Mouse (Mus musculus) heart, embryonic 14.5 days (tissue): ENCODE measurements around the gene Cage1. TPM values are rescaled to one million over a fixed set of nuclear protein-coding genes. Genes with fewer than 3 reads are reported as not detected.

Experiments
- ATAC-seq: fragments of 200-750 bp; cut with Nextera tagmentation; 2 replicates; pipeline ENCODE4 v1.8.0; 2017; ENCODE audit warnings: low read depth, moderate TSS enrichment; ENCODE audit not compliant: insufficient number of reproducible peaks, insufficient read depth, low FRiP score
- H3K27ac ChIP-seq, 2 experiments: fragments of 200-500 bp in 1 of 2; fragments of 300-500 bp in 1 of 2; sonication (generic) in 1 of 2; replicated peaks in 1 of 2; 2 replicates each; pipeline ENCODE4 v1.5.1; 2012 to 2014; ENCODE audit warnings: low read depth in 2 of 2, low read length in 2 of 2, control low read depth in 1 of 2, mild to moderate bottlenecking in 1 of 2, mixed read lengths in 1 of 2; ENCODE audit not compliant: control insufficient read depth in 1 of 2, insufficient read depth in 1 of 2
- H3K27me3 ChIP-seq: fragments of 300-500 bp; sonication (generic); 2 replicates; pipeline ENCODE4 v1.6.1; 2014; ENCODE audit warnings: mild to moderate bottlenecking, low read length, control low read depth; ENCODE audit not compliant: control insufficient read depth, insufficient read depth
- H3K36me3 ChIP-seq: fragments of 300-500 bp; sonication (generic); 2 replicates; pipeline ENCODE4 v1.6.1; 2014; ENCODE audit warnings: mild to moderate bottlenecking, control low read depth, low read length, mixed read lengths; ENCODE audit not compliant: control insufficient read depth, insufficient read depth
- H3K4me1 ChIP-seq, 2 experiments: fragments of 200-500 bp in 1 of 2; fragments of 300-500 bp in 1 of 2; sonication (generic) in 1 of 2; 2 replicates each; pipeline ENCODE4 v1.6.1; 2012 to 2014; ENCODE audit warnings: low read length in 2 of 2, control low read depth in 1 of 2, mixed read lengths in 1 of 2; ENCODE audit not compliant: control insufficient read depth in 2 of 2, insufficient read depth in 2 of 2
- H3K4me2 ChIP-seq: fragments of 300-500 bp; sonication (generic); 2 replicates; pipeline ENCODE4 v1.6.1; 2014; ENCODE audit warnings: mild to moderate bottlenecking, low read length
- H3K4me3 ChIP-seq, 2 experiments: fragments of 200-500 bp in 1 of 2; fragments of 300-500 bp in 1 of 2; sonication (generic) in 1 of 2; 2 replicates each; pipeline ENCODE4 v1.5.1; 2012 to 2014; ENCODE audit warnings: low read length in 2 of 2, mild to moderate bottlenecking in 2 of 2, control low read depth in 1 of 2, low read depth in 1 of 2, moderate library complexity in 1 of 2; ENCODE audit not compliant: control insufficient read depth in 1 of 2, insufficient read depth in 1 of 2
- H3K9ac ChIP-seq: fragments of 300-500 bp; sonication (generic); 2 replicates; pipeline ENCODE4 v1.6.1; 2014; ENCODE audit warnings: mild to moderate bottlenecking, low read length
- H3K9me3 ChIP-seq: fragments of 300-500 bp; sonication (generic); 2 replicates; pipeline ENCODE4 v1.6.1; 2016; ENCODE audit warnings: low read length, control low read depth; ENCODE audit not compliant: control insufficient read depth
- WGBS: fragments of 180-500 bp; shearing (Covaris S2); extraction: QIAGEN DNeasy Blood & Tissue Kit; methylation state at CpG from one replicate; pipeline ENCODE4 v1.1.7; 2014; 5-methylcytosine and 5-hydroxymethylcytosine counted together
- polyA plus RNA-seq: library from polyadenylated mRNA; unstranded; fragments of >200 nt; fragmentation: Nextera tagmentation; extraction: Ambion mirVana; gene quantifications from 2 replicates; pipeline ENCODE4 v1.2.1, GENCODE M21; 2014

Gene Cage1
- polyA plus RNA-seq, 1 experiment from 2014 or later, result 1.8 TPM

DNA sequence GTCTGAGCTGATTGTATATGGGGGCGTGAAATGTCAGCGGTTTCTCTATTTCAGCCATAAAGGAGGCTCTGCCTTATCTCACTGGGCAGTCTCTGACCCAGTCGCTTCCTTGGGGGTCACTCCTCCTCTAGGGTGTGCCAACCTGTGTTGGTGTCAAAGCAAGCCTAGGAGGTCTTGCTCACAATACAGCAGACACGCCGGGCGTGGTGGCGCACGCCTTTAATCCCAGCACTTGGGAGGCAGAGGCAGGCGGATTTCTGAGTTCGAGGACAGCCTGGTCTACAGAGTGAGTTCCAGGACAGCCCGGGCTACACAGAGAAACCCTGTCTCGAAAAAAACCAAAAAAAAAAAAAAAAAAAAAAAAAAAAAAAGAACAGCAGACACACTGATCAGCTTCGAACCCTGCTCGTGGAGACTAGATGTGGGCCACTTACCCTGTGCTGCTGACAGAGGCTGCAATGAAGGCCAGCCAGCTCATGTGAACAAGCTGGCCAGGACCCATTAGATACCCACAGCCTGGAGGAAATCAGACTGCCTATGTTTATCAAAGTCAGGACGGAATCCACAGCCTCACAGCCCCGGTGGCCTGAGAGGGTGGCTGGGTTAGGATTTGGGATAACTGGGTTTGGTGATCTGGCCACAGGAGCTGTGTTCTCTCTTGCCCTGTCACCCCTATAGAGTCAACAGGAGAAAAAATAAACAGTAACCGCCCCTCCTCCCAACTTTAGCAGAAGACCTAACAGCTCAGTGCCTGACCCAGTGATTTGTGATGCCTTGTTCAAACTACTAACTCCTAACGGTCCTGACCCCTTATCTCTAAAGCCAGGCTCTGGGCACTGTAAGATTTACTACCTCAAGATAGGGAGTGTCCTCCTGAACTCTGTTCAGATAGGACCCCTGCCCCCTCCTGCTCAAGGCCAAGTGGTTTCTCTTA, 36.8 kb upstream of the Cage1 start:
- H3K27me3 ChIP-seq, result no peaks in the 10 kb centered on the region
- H3K36me3 ChIP-seq, result no peaks in the 10 kb centered on the region
- WGBS, result 63% methylated on average over 18 of the region's 18 CpGs
- H3K4me1 ChIP-seq, result peaks cover 21 to 27% of the 10 kb centered on the region in 2 experiments
- no peaks in the 10 kb centered on the region for H3K9me3 ChIP-seq
- peak overlapping the region; percentile 40 for H3K9ac ChIP-seq
- peak overlapping the region; percentile 63 to 77 for H3K27ac ChIP-seq
- ATAC-seq, result peak; percentile 27; the same call in 1 of the 2 replicates
- 0 out of 2 replicates have a peak overlapping the region, but pooled peaks have one; percentile 11 for H3K4me2 ChIP-seq
- no peak overlapping the region for H3K4me3 ChIP-seq

GRCm38 (mm10) chr13:38070945-38071344, 34.1 kb upstream of the Cage1 start:
- Histone ChIP-seq H3K4me2 (no peak overlapping the region), H3K4me3 (no peak overlapping the region)
- ATAC-seq, result no peak

GRCm38 (mm10) chr13:38064854-38065663, 28.2 kb upstream of the Cage1 start:
- ATAC-seq, result no peak
- Histone ChIP-seq H3K4me3 (no peak overlapping the region), H3K36me3 (peaks cover 39% of the 10 kb centered on the region), H3K27me3 (no peaks in the 10 kb centered on the region), H3K9ac (no peak overlapping the region), H3K27ac (no peak overlapping the region), H3K4me1 (no peaks in the 10 kb centered on the region), H3K4me2 (no peak overlapping the region), H3K9me3 (no peaks in the 10 kb centered on the region)
- WGBS, result 67% methylated on average over 11 of the region's 11 CpGs

More at GRCm38 (mm10) chr13:38070945-38071344, 34.1 kb upstream of the Cage1 start:
- Histone ChIP-seq H3K9me3 (no peaks in the 10 kb centered on the region), H3K9ac (no peak overlapping the region), H3K27ac (0 out of 4 replicates have a peak overlapping the region, but pooled peaks of 1 of the 2 experiments have one; percentile 19), H3K36me3 (0 out of 2 replicates have a peak, but pooled peaks cover 3% of the 10 kb centered on the region), H3K27me3 (no peaks in the 10 kb centered on the region), H3K4me1 (peaks cover 18 to 24% of the 10 kb centered on the region in 2 experiments)
- 24% methylated on average over 4 of the region's 4 CpGs for WGBS

GRCm38 (mm10) chr13:38062678-38063077, 25.8 kb upstream of the Cage1 start:
- H3K36me3 ChIP-seq, result peaks cover 60% of the 10 kb centered on the region
- no peak overlapping the region for H3K27ac ChIP-seq
- H3K27me3 ChIP-seq, result no peaks in the 10 kb centered on the region
- no peak overlapping the region for H3K9ac ChIP-seq
- H3K4me1 ChIP-seq, result no peaks in the 10 kb centered on the region
- no peaks in the 10 kb centered on the region for H3K9me3 ChIP-seq
- no peak overlapping the region for H3K4me3 ChIP-seq
- no peak overlapping the region for H3K4me2 ChIP-seq
- 91% methylated on average over 11 of the region's 11 CpGs for WGBS
- no peak for ATAC-seq

DNA sequence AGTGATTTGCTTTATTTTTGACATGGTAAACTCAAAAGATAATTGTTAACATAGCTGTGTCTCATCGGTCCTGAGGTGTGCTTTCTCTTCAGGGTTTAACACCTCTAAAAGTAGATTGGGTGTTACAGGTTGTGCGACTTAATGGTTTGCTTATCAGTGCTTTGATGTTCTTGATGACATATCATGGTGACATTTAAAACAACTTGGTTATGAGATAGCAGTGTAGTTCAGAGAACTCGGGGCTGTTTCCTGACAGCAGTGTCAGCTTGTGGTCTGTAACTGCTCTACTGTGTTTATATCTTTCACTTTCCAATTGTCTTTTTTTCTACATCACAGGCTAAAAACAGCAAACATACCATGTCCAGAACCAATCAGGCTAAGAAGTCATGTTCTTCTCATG, 13.0 kb upstream of the Cage1 start:
- peaks cover 100% of the 10 kb centered on the region for H3K36me3 ChIP-seq
- WGBS, result 33% methylated on average over 3 of the region's 3 CpGs
- ATAC-seq, result no peak

DNA sequence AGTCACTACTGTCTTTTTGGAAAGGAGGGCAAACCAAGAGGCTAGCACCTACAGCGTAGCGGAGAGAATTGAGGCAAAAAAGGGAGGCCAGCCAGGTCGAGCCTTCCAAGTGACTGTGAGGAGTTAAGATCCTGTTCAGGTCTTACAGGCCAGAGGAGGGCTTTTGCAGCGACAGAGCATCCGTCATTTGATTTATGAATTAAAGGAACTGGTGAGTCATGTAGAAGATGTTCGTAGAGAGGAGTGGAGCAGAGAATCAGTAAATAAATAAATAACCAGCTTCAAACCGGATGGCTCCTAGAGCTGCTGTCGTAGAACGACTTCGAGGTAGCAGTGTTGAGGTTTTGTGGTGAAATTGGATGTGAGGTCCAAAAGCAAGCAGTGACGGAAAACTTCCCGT, 942 bp upstream of the Cage1 start:
- Histone ChIP-seq H3K36me3 (peaks cover 34% of the 10 kb centered on the region), H3K4me1 (peaks cover 4 to 20% of the 10 kb centered on the region in 2 experiments), H3K9me3 (no peaks in the 10 kb centered on the region), H3K4me3 (peak overlapping the region; percentile 75 to 81), H3K27ac (no peak overlapping the region), H3K4me2 (peak overlapping the region; percentile 75), H3K9ac (peak overlapping the region; percentile 89), H3K27me3 (no peaks in the 10 kb centered on the region)
- no peak for ATAC-seq
- WGBS, result 43% methylated on average over 12 of the region's 12 CpGs

More for the DNA sequence above, 13.0 kb upstream of the Cage1 start:
- Histone ChIP-seq H3K9me3 (no peaks in the 10 kb centered on the region), H3K27ac (no peak overlapping the region), H3K9ac (no peak overlapping the region), H3K27me3 (no peaks in the 10 kb centered on the region), H3K4me3 (no peak overlapping the region), H3K4me2 (no peak overlapping the region), H3K4me1 (no peaks in the 10 kb centered on the region)

- Histone ChIP-seq H3K36me3 (peaks cover 21% of the 10 kb centered on the region), H3K4me2 (peak within 1 kb of the TSS; percentile 75), H3K27ac (peak within 1 kb of the TSS; percentile 67 to 90), H3K27me3 (no peaks in the 10 kb centered on the region), H3K9me3 (no peaks in the 10 kb centered on the region), H3K4me1 (peaks cover 4 to 20% of the 10 kb centered on the region in 2 experiments), H3K9ac (peak within 1 kb of the TSS; percentile 89), H3K4me3 (peak within 1 kb of the TSS; percentile 75 to 81)
- WGBS, result 6% methylated on average over 37 of the region's 37 CpGs
- ATAC-seq, result peak; percentile 67
Observed at GRCm38 (mm10) chr13:38036343-38037043, 376 bp downstream of the Cage1 start, which contains the start of gene Riok1. TSS of gene Riok1 (plus strand) at chr13:38036995.
